22 mouse cellular contexts compared by ENCODE assay signal in the genomic region with DNA sequence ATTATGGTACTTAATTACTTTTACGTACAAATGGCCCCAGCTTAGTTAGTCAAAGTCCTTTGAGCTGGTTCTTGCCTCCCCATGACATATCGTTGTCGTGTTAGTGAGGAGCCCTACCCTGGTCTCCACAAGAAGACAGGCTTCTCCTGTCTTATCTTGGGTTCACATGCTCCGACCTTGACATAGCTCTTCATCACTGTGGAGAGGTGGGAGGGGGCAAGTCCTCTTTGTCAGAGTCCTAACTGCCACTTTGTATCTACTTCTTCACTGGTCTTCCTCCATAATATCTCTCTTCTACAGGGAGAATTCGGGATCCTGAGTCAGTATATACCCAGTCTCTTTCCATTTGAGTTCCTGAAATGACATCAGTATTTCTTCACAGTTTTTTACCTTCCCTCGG. TPM values are rescaled to one million over a fixed set of nuclear protein-coding genes. Genes with fewer than 3 reads are reported as not detected.
DNase-seq lines count a peak whose midpoint lies in the region; ATAC-seq lines count a peak whose summit lies in the region.
"Had no signal": no experiment of that assay in that cellular context is flagged by ENCODE, and none has a peak within 500 bp of the region (broad histone marks: within the 10 kb centered on the region; RNA-seq: fewer than 3 reads in every experiment).

No protein-coding gene starts in this region.

- no peaks in the 10 kb centered on the region for H3K9me3 ChIP-seq in erythroblast, embryonic 14.5 days (ENCODE audit: control insufficient read depth, low read length)
- H3K9me3 ChIP-seq in liver, embryonic 15.5 days (replicated peaks): no peaks in the 10 kb centered on the region
- no peaks in the 10 kb centered on the region for H3K9me3 ChIP-seq in forebrain, embryonic 11.5 days (ENCODE audit: control insufficient read depth, low read length)
- H3K9me3 ChIP-seq: embryonic facial prominence, embryonic 12.5 days; hindbrain, embryonic 13.5 days; intestine, embryonic 15.5 days; limb, embryonic 12.5 days; neural tube, embryonic 15.5 days had no signal

- peak overlapping the region; percentile 93 for H3K27ac ChIP-seq in liver, embryonic 15.5 days (replicated peaks)
- H3K27ac ChIP-seq in forebrain, embryonic 11.5 days (ENCODE audit: low read depth, low read length): no peak overlapping the region
- H3K27ac ChIP-seq: embryonic facial prominence, embryonic 12.5 days; hindbrain, embryonic 13.5 days; intestine, embryonic 15.5 days; limb, embryonic 12.5 days; macrophage; neural tube, embryonic 15.5 days had no signal

- H3K9ac ChIP-seq in liver, embryonic 15.5 days: no peak overlapping the region
- no peak overlapping the region for H3K9ac ChIP-seq in forebrain, embryonic 11.5 days (ENCODE audit: low read length)
- H3K9ac ChIP-seq: embryonic facial prominence, embryonic 12.5 days; forebrain, postnatal 0 days; hindbrain, embryonic 13.5 days; intestine, embryonic 15.5 days; limb, embryonic 12.5 days; lung, embryonic 14.5 days; neural tube, embryonic 15.5 days had no signal

- peak; percentile 13 to 32 for DNase-seq in spleen, postnatal 10 days (ENCODE audit: low spot score in 2 of 2)
- no peak for DNase-seq in spleen, adult 18-20 months
- DNase-seq in lung, postnatal 25 days (ENCODE audit: low spot score): no peak
- no peak for DNase-seq in lung, postnatal 36 days
- DNase-seq in forebrain, embryonic 11.5 days (ENCODE audit: low spot score): no peak
- DNase-seq: adrenal gland, postnatal 36 days; cerebellum, adult 9-10 months; forebrain, postnatal 0 days; gastrocnemius, postnatal 36 days; heart, postnatal 14 days; kidney, postnatal 4 days; lung, embryonic 14.5 days; thymus, postnatal 25 days had no signal

- ATAC-seq in liver, embryonic 15.5 days (ENCODE audit: insufficient read depth): peak; percentile 53
- no peak for ATAC-seq in forebrain, embryonic 11.5 days (replicated peaks; ENCODE audit: low FRiP score)
- ATAC-seq: forebrain, postnatal 0 days; intestine, embryonic 15.5 days; midbrain, embryonic 16.5 days had no signal

- WGBS in liver, embryonic 15.5 days (ENCODE audit: insufficient replicate concordance): 14% methylated on average over 6 of the region's 6 CpGs
- 84% methylated on average over 6 of the region's 6 CpGs for WGBS in forebrain, embryonic 11.5 days

- H3K4me3 ChIP-seq in erythroblast, embryonic 14.5 days (replicated peaks): peak overlapping the region; percentile 31
- H3K4me3 ChIP-seq in liver, embryonic 15.5 days (replicated peaks): no peak overlapping the region
- no peak overlapping the region for H3K4me3 ChIP-seq in forebrain, embryonic 11.5 days (ENCODE audit: low read depth, low read length)
- H3K4me3 ChIP-seq: embryonic facial prominence, embryonic 12.5 days; hindbrain, embryonic 13.5 days; intestine, embryonic 15.5 days; limb, embryonic 12.5 days; neural tube, embryonic 15.5 days had no signal

- peaks cover 68% of the 10 kb centered on the region for H3K4me1 ChIP-seq in erythroblast, embryonic 14.5 days (ENCODE audit: control insufficient read depth)
- peaks cover 60% of the 10 kb centered on the region for H3K4me1 ChIP-seq in liver, embryonic 15.5 days (replicated peaks)
- H3K4me1 ChIP-seq in forebrain, embryonic 11.5 days (replicated peaks; ENCODE audit: control insufficient read depth, insufficient read depth, low read length): 0 out of 2 replicates have a peak, but pooled peaks cover 4% of the 10 kb centered on the region
- H3K4me1 ChIP-seq: embryonic facial prominence, embryonic 12.5 days; limb, embryonic 12.5 days had no signal

- peak overlapping the region; percentile 57 for H3K4me2 ChIP-seq in liver, embryonic 15.5 days
- no peak overlapping the region for H3K4me2 ChIP-seq in forebrain, embryonic 11.5 days (ENCODE audit: low read depth, low read length, severe bottlenecking)
- H3K4me2 ChIP-seq: embryonic facial prominence, embryonic 12.5 days; hindbrain, embryonic 13.5 days; intestine, embryonic 15.5 days; limb, embryonic 12.5 days; lung, embryonic 14.5 days; neural tube, embryonic 15.5 days had no signal

- H3K36me3 ChIP-seq in erythroblast, embryonic 14.5 days (ENCODE audit: control insufficient read depth): no peaks in the 10 kb centered on the region
- H3K36me3 ChIP-seq in liver, embryonic 15.5 days (replicated peaks): no peaks in the 10 kb centered on the region
- no peaks in the 10 kb centered on the region for H3K36me3 ChIP-seq in forebrain, embryonic 11.5 days (ENCODE audit: control insufficient read depth, insufficient read depth, low read length)
- H3K36me3 ChIP-seq: embryonic facial prominence, embryonic 12.5 days; hindbrain, embryonic 13.5 days; intestine, embryonic 15.5 days; limb, embryonic 12.5 days; neural tube, embryonic 15.5 days had no signal

- no peaks in the 10 kb centered on the region for H3K27me3 ChIP-seq in erythroblast, embryonic 14.5 days (ENCODE audit: control insufficient read depth)
- 0 out of 2 replicates have a peak, but pooled peaks cover 6% of the 10 kb centered on the region for H3K27me3 ChIP-seq in liver, embryonic 15.5 days
- peaks cover 2% of the 10 kb centered on the region; the same call in 1 of the 2 replicates for H3K27me3 ChIP-seq in forebrain, embryonic 11.5 days (ENCODE audit: control insufficient read depth, insufficient read depth, low read length)
- H3K27me3 ChIP-seq: intestine, embryonic 15.5 days; neural tube, embryonic 15.5 days had no signal

RNA-seq across cellular contexts. Expression of a gene that starts 4.0 kb away (rescaled TPM):
- polyA plus RNA-seq in erythroblast, embryonic 14.5 days (2012): 1.1 and 1.5 TPM in 2 replicates
- 14.6 and 14.7 TPM in 2 replicates for polyA plus RNA-seq in liver, embryonic 15.5 days (2015; fragmentation: Nextera tagmentation; extraction: Ambion mirVana)
- 13.2 and 14.2 TPM in 2 replicates for polyA plus RNA-seq in forebrain, embryonic 11.5 days (2014; fragmentation: Nextera tagmentation; extraction: Ambion mirVana)

RNA-seq across cellular contexts. Expression of a gene that starts 50.3 kb away (rescaled TPM):
- 0.39 and 0.43 TPM in 2 replicates for polyA plus RNA-seq in erythroblast, embryonic 14.5 days (2012)
- polyA plus RNA-seq in liver, embryonic 15.5 days (2015; fragmentation: Nextera tagmentation; extraction: Ambion mirVana): 28.9 and 30.8 TPM in 2 replicates
- 65.9 and 69.6 TPM in 2 replicates for polyA plus RNA-seq in forebrain, embryonic 11.5 days (2014; fragmentation: Nextera tagmentation; extraction: Ambion mirVana)

Comparison
In these comparisons a context has a peak if more than half of its experiments do, and no peak if none do; other contexts are left out.
1. DNase-seq: peak in spleen, postnatal 10 days (2 of 2); none in spleen, adult 18-20 months (0 of 2), lung, postnatal 25 days (single experiment), lung, postnatal 36 days (single experiment) and forebrain, embryonic 11.5 days (single experiment).
2. RNA of a gene that starts 50.3 kb away (polyA plus RNA-seq): 65.9 to 69.6 TPM in forebrain, embryonic 11.5 days and 28.9 to 30.8 TPM in liver, embryonic 15.5 days; 0.39 to 0.43 TPM in erythroblast, embryonic 14.5 days; every median in the first group is over 10 times any median in the second.